Mouse (Mus musculus) cortical plate, adult 2 months (tissue): ENCODE data around the gene Mrpl57. TPM values are rescaled to one million over a fixed set of nuclear protein-coding genes. Genes with fewer than 3 reads are reported as not detected.
A peak's percentile ranks its signal among the peaks of the same experiment; 100 is the strongest.
"Not testable (repeated sequence)": the region's sequence is repeated elsewhere in the genome, so short reads cannot be mapped to it uniquely, and the experiment has no call there.

Experiments
- H3K27ac ChIP-seq: fragments of 200-500 bp; 2 replicates; pipeline ENCODE4 v1.5.1; 2012; ENCODE audit warnings: low read length, control low read depth, inconsistent platforms; ENCODE audit not compliant: insufficient read depth
- H3K4me1 ChIP-seq: fragments of 200-500 bp; 2 replicates; pipeline ENCODE4 v1.6.1; 2011; ENCODE audit warnings: low read length; ENCODE audit not compliant: control insufficient read depth, insufficient read depth
- H3K4me3 ChIP-seq: fragments of 200-500 bp; 2 replicates; pipeline ENCODE4 v1.5.1; 2011; ENCODE audit warnings: mild to moderate bottlenecking, low read length, control low read depth; ENCODE audit not compliant: insufficient read depth
- CTCF ChIP-seq: fragments of 200-500 bp; IDR thresholded peaks from 2 replicates; pipeline ENCODE4 v1.5.1; 2011; ENCODE audit warnings: mild to moderate bottlenecking, control low read depth, low read length; ENCODE audit not compliant: insufficient read depth; ENCODE audit errors: extremely low read depth
- POLR2A ChIP-seq: fragments of 200-500 bp; IDR thresholded peaks from 2 replicates; pipeline ENCODE4 v1.6.1; 2011; ENCODE audit warnings: mild to moderate bottlenecking, low read length, control low read depth; ENCODE audit not compliant: insufficient read depth; ENCODE audit errors: extremely low read depth
- polyA plus RNA-seq: library from polyadenylated mRNA; depleted of rRNA; stranded (reverse); fragments of >200 nt; gene quantifications from 2 replicates; pipeline ENCODE4 v1.2.3, GENCODE M21; 2012

Mrpl57 gene
- polyA plus RNA-seq, 1 experiment, result 61.4 TPM

- H3K4me3 ChIP-seq, result no peak overlapping the region
- TF ChIP-seq CTCF (no peak), POLR2A (no peak)
- H3K4me1 ChIP-seq, result no peaks in the 10 kb centered on the region
- no peak overlapping the region for H3K27ac ChIP-seq
These were observed 15.1 kb upstream of the Mrpl57 start for GRCm38 (mm10) chr14:57810886-57811285.

GRCm38 (mm10) chr14:57811844-57812243 lies 14.2 kb upstream of the Mrpl57 start:
- H3K4me1 ChIP-seq, result no peaks in the 10 kb centered on the region
- no peak overlapping the region for H3K4me3 ChIP-seq
- no peak for TF ChIP-seq POLR2A
- no peak for TF ChIP-seq CTCF
- no peak overlapping the region for H3K27ac ChIP-seq

- no peaks in the 10 kb centered on the region for H3K4me1 ChIP-seq
- H3K27ac ChIP-seq, result no peak overlapping the region
- TF ChIP-seq POLR2A (no peak), CTCF (no peak)
- no peak overlapping the region for H3K4me3 ChIP-seq
These were observed 5.2 kb upstream of the Mrpl57 start for GRCm38 (mm10) chr14:57820839-57821238.

GRCm38 (mm10) chr14:57827284-57827683 lies 1.2 kb downstream of the Mrpl57 start:
- no peak overlapping the region for H3K27ac ChIP-seq
- no peak for TF ChIP-seq CTCF
- TF ChIP-seq POLR2A, result no peak
- H3K4me1 ChIP-seq, result peaks cover 3% of the 10 kb centered on the region; the same call in 1 of the 2 replicates
- H3K4me3 ChIP-seq, result peak overlapping the region; percentile 47; the same call in 1 of the 2 replicates

GRCm38 (mm10) chr14:57833526-57833925 lies 7.5 kb downstream of the Mrpl57 start:
- no peak overlapping the region for H3K27ac ChIP-seq
- no peak overlapping the region for H3K4me3 ChIP-seq
- TF ChIP-seq CTCF, result no peak
- TF ChIP-seq POLR2A, result no peak
- no peaks in the 10 kb centered on the region for H3K4me1 ChIP-seq

GRCm38 (mm10) chr14:57835157-57835556 lies 9.1 kb downstream of the Mrpl57 start:
- no peak overlapping the region for H3K4me3 ChIP-seq
- no peak overlapping the region for H3K27ac ChIP-seq
- TF ChIP-seq POLR2A (no peak), CTCF (no peak)
- no peaks in the 10 kb centered on the region for H3K4me1 ChIP-seq

GRCm38 (mm10) chr14:57844535-57844934 lies 18.5 kb downstream of the Mrpl57 start:
- H3K4me1 ChIP-seq, result no peaks in the 10 kb centered on the region
- no peak for TF ChIP-seq CTCF
- no peak for TF ChIP-seq POLR2A
- no peak overlapping the region for H3K4me3 ChIP-seq
- no peak overlapping the region for H3K27ac ChIP-seq

- H3K4me1 ChIP-seq, H3K27ac ChIP-seq, H3K4me3 ChIP-seq: not testable (repeated sequence)
These were observed 22.0 kb downstream of the Mrpl57 start for GRCm38 (mm10) chr14:57848061-57848460.

- Histone ChIP-seq H3K4me3 (no peak overlapping the region), H3K27ac (no peak overlapping the region), H3K4me1 (no peaks in the 10 kb centered on the region)
- no peak for TF ChIP-seq CTCF
- no peak for TF ChIP-seq POLR2A
These were observed 22.6 kb downstream of the Mrpl57 start for GRCm38 (mm10) chr14:57848646-57849045.

- no peak overlapping the region for H3K27ac ChIP-seq
- no peak overlapping the region for H3K4me3 ChIP-seq
- TF ChIP-seq POLR2A (no peak), CTCF (no peak)
- no peaks in the 10 kb centered on the region for H3K4me1 ChIP-seq
These were observed 24.3 kb downstream of the Mrpl57 start for GRCm38 (mm10) chr14:57850330-57850729.

GRCm38 (mm10) chr14:57852961-57853360 lies 26.9 kb downstream of the Mrpl57 start:
- H3K4me1 ChIP-seq, result no peaks in the 10 kb centered on the region
- H3K4me3 ChIP-seq, result no peak overlapping the region
- no peak overlapping the region for H3K27ac ChIP-seq
- TF ChIP-seq POLR2A (no peak), CTCF (no peak)

GRCm38 (mm10) chr14:57856037-57856436 lies 30.0 kb downstream of the Mrpl57 start:
- H3K4me3 ChIP-seq, H3K4me1 ChIP-seq, H3K27ac ChIP-seq: not testable (repeated sequence)
